Mouse (Mus musculus): ENCODE measurements around the gene Olfr613. TPM values are rescaled to one million over a fixed set of nuclear protein-coding genes. Genes with fewer than 3 reads are reported as not detected.
"Not testable (repeated sequence)": the region's sequence is repeated elsewhere in the genome, so short reads cannot be mapped to it uniquely, and the experiment has no call there.

Gene Olfr613
- polyA plus RNA-seq (2016; fragmentation: Nextera tagmentation; extraction: Ambion mirVana) = not detected in 2 replicates

DNA sequence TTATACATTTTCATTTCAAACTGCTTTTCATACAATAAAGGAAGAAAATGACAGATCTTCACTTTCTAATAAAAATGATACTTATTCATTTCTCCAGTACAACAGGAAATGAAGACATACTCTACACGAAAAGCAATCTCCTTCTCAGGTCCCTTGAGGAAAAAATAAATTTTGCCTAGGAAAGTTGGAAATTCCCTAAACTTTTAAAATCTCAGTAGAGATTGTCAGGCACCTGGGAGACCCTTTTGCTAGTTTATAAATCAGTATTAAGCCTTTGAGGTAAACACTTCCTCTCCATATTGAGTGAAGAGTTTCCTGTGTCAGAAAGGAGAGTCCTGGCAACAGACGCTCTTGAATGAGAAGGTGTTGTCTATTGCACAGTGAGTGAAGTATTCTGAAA is at the start of gene Olfr613:
Olfr613 (plus strand) TSS at position 301 of the 400 bp plus-strand sequence.
- Histone ChIP-seq H3K9me3 (replicated peaks) (no peaks in the 10 kb centered on the region), H3K4me1 (no peaks in the 10 kb centered on the region), H3K27ac (no peak within 1 kb of the TSS), H3K4me2 (replicated peaks) (no peak within 1 kb of the TSS), H3K27me3 (no peaks in the 10 kb centered on the region), H3K4me3 (no peak within 1 kb of the TSS), H3K36me3 (no peaks in the 10 kb centered on the region), H3K9ac (no peak within 1 kb of the TSS)
- 83% methylated on average over 2 of the region's 2 CpGs for WGBS
- no peak for ATAC-seq (ENCODE audit: low FRiP score)

DNA sequence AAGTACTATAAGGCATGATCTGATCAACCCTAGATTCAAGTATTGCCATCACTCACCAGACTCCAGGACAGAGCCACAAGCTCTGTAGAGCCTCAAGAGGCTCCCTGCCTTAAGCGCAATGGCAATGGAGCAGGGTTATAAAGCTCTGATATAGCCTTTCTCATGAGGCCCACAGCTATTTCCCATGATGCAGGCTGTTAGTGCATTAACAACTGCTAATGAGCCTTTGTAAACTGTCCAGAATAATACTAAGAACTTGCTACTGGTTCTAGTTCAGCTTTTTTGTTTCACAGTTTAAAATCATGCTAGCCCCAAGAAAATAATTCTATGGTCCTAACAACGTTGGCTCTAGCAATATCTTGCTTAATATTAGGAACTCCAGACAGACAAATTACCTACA is 35.9 kb upstream of the Olfr613 start, which contains the start of gene Olfr610:
Olfr610 (minus strand) TSS at position 101 of the 400 bp plus-strand sequence.
- ATAC-seq (ENCODE audit: low FRiP score) = no peak
- H3K4me2 ChIP-seq (replicated peaks) = no peak within 1 kb of the TSS
- H3K27ac ChIP-seq = no peak within 1 kb of the TSS
- no peaks in the 10 kb centered on the region for H3K36me3 ChIP-seq
- H3K4me1 ChIP-seq = no peaks in the 10 kb centered on the region
- no peak within 1 kb of the TSS for H3K9ac ChIP-seq
- H3K9me3 ChIP-seq (replicated peaks) = no peaks in the 10 kb centered on the region
- no peaks in the 10 kb centered on the region for H3K27me3 ChIP-seq
- 84% methylated on average over 2 of the region's 2 CpGs for WGBS
- H3K4me3 ChIP-seq = no peak within 1 kb of the TSS

GRCm38 (mm10) chr7:103520746-103521145 is 27.1 kb upstream of the Olfr613 start, which contains the start of gene Olfr611:
Gene Olfr611, minus strand, starts transcription at chr7:103520846.
- H3K4me1 ChIP-seq; H3K4me2 ChIP-seq (replicated peaks); H3K27ac ChIP-seq; ATAC-seq (ENCODE audit: low FRiP score); H3K9ac ChIP-seq; H3K4me3 ChIP-seq; H3K27me3 ChIP-seq; H3K36me3 ChIP-seq; H3K9me3 ChIP-seq (replicated peaks): not testable (repeated sequence)
- 67% methylated on average over 1 of the region's 1 CpGs for WGBS

- 87% methylated on average over 2 of the region's 2 CpGs for WGBS
- not testable (repeated sequence) for H3K27ac ChIP-seq; H3K36me3 ChIP-seq; H3K4me3 ChIP-seq; H3K9ac ChIP-seq; H3K27me3 ChIP-seq; ATAC-seq (ENCODE audit: low FRiP score); H3K4me1 ChIP-seq; H3K9me3 ChIP-seq (replicated peaks); H3K4me2 ChIP-seq (replicated peaks)
These were observed 5.3 kb upstream of the Olfr613 start, which contains the start of gene Olfr612 for GRCm38 (mm10) chr7:103542617-103543016. Gene Olfr612, minus strand, starts transcription at chr7:103542717.

DNA sequence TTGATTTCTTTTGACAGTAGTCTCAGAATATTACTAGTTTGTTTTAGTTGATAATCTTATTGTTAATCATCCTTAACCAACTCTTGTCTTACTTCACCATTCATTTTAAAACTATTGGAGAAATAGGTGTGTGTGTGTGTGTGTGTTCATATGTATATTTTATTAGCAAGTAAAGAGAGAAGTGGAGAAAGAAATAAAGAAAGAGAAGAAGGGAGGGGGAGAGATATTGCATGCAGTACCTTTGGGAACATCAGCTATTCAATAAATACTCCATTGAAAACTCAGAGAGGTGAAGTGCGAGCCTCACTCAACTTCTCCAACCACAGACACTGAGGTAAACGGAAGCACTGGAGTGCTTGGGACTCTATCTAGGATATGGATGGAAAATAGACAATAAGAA is 7.9 kb downstream of the Olfr613 start, which contains the start of gene Olfr615:
Olfr615 (plus strand) TSS at position 301 of the 400 bp plus-strand sequence.
- no peak within 1 kb of the TSS for H3K27ac ChIP-seq
- H3K4me3 ChIP-seq = no peak within 1 kb of the TSS
- no peak within 1 kb of the TSS for H3K4me2 ChIP-seq (replicated peaks)
- H3K9me3 ChIP-seq (replicated peaks) = no peaks in the 10 kb centered on the region
- H3K9ac ChIP-seq = no peak within 1 kb of the TSS
- WGBS = 84% methylated on average over 2 of the region's 2 CpGs
- H3K36me3 ChIP-seq = no peaks in the 10 kb centered on the region
- H3K27me3 ChIP-seq = no peaks in the 10 kb centered on the region
- no peaks in the 10 kb centered on the region for H3K4me1 ChIP-seq
- ATAC-seq (ENCODE audit: low FRiP score) = no peak

GRCm38 (mm10) chr7:103569043-103569442 is 21.2 kb downstream of the Olfr613 start, which contains the start of gene Olfr616:
Gene Olfr616, minus strand, starts transcription at chr7:103569143.
- 80% methylated on average over 3 of the region's 3 CpGs for WGBS
- no peak for ATAC-seq (ENCODE audit: low FRiP score)

GRCm38 (mm10) chr7:103572761-103573160 is 24.9 kb downstream of the Olfr613 start, which contains the start of gene Olfr617:
Gene Olfr617, plus strand, starts transcription at chr7:103573061.
- Histone ChIP-seq H3K4me2 (replicated peaks) (no peak within 1 kb of the TSS), H3K27ac (no peak within 1 kb of the TSS), H3K4me1 (no peaks in the 10 kb centered on the region), H3K27me3 (no peaks in the 10 kb centered on the region), H3K9me3 (replicated peaks) (no peaks in the 10 kb centered on the region), H3K36me3 (no peaks in the 10 kb centered on the region), H3K4me3 (no peak within 1 kb of the TSS), H3K9ac (no peak within 1 kb of the TSS)
- WGBS = 91% methylated on average over 1 of the region's 1 CpGs
- ATAC-seq (ENCODE audit: low FRiP score) = no peak

More at GRCm38 (mm10) chr7:103569043-103569442, 21.2 kb downstream of the Olfr613 start, which contains the start of gene Olfr616:
- Histone ChIP-seq H3K4me1 (no peaks in the 10 kb centered on the region), H3K4me2 (replicated peaks) (no peak within 1 kb of the TSS), H3K9me3 (replicated peaks) (no peaks in the 10 kb centered on the region), H3K27ac (no peak within 1 kb of the TSS), H3K4me3 (no peak within 1 kb of the TSS), H3K36me3 (no peaks in the 10 kb centered on the region), H3K9ac (no peak within 1 kb of the TSS), H3K27me3 (no peaks in the 10 kb centered on the region)

DNA sequence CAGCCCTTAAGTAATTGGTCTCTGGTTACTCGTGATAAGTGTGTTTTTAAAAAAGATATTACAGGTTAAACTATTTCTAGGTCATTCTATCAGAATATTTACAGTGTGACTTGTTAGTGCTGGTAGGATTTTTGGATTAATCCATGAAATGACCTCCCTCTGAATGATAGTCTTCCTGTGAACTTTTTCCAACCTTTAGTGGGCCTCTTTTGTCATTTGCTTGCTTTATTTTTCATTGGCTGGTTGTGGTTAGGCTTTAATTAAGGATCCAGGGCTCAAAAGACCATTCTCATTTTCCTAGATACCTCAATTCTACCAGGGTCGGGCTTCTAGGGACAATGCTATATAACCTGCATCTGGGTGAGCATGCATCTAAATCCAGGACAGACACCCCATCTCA is 41.9 kb downstream of the Olfr613 start, which contains the start of gene Olfr618:
Olfr618 (plus strand) TSS at position 301 of the 400 bp plus-strand sequence.
- Histone ChIP-seq H3K4me1 (no peaks in the 10 kb centered on the region), H3K36me3 (no peaks in the 10 kb centered on the region), H3K4me3 (no peak within 1 kb of the TSS), H3K4me2 (replicated peaks) (no peak within 1 kb of the TSS), H3K27me3 (no peaks in the 10 kb centered on the region), H3K9me3 (replicated peaks) (no peaks in the 10 kb centered on the region), H3K9ac (no peak within 1 kb of the TSS), H3K27ac (no peak within 1 kb of the TSS)
- 73% methylated on average over 2 of the region's 2 CpGs for WGBS
- ATAC-seq (ENCODE audit: low FRiP score) = no peak

DNA sequence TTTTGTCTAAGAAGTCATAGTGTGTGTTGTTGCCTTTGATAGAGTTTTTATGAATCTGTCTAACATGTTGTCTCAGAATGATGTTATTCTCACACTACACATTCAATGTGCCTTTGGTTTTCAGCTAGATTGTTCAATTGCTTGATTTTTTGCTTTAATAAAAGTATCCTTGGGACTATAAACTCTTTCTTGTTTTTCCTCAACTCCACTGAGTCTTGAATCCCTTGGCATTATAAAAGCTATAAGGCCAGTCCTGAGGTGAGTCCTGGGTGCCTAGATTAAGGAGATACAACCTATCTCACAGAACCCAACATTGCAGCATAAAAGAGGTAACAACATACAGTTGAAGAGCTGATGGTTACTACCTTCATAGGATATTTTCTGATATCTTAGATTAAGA is 52.4 kb downstream of the Olfr613 start, which contains the start of gene Olfr619:
Olfr619 (plus strand) TSS at position 301 of the 400 bp plus-strand sequence.
- no peak within 1 kb of the TSS for H3K4me2 ChIP-seq (replicated peaks)
- no peaks in the 10 kb centered on the region for H3K9me3 ChIP-seq (replicated peaks)
- H3K27ac ChIP-seq = no peak within 1 kb of the TSS
- no peak for ATAC-seq (ENCODE audit: low FRiP score)
- no peaks in the 10 kb centered on the region for H3K4me1 ChIP-seq
- H3K4me3 ChIP-seq = no peak within 1 kb of the TSS
- H3K36me3 ChIP-seq = no peaks in the 10 kb centered on the region
- H3K9ac ChIP-seq = no peak within 1 kb of the TSS
- no peaks in the 10 kb centered on the region for H3K27me3 ChIP-seq

Small RNAs within 50 kb of the gene (microRNA-seq; reads per million reads assigned to microRNA genes)
- gene Gm26506 = not detected

Other genes with a start within 250 kb of the Olfr613 start
- not detected in 2 replicates for gene Olfr596, start 242.4 kb upstream of the Olfr613 start, polyA plus RNA-seq (2016; fragmentation: Nextera tagmentation; extraction: Ambion mirVana)
- gene Olfr597, start 231.8 kb upstream of the Olfr613 start, polyA plus RNA-seq (2016; fragmentation: Nextera tagmentation; extraction: Ambion mirVana) = not detected in 2 replicates
- not detected in 2 replicates for gene Olfr598, start 224.5 kb upstream of the Olfr613 start, polyA plus RNA-seq (2016; fragmentation: Nextera tagmentation; extraction: Ambion mirVana)
- gene Olfr599, start 212.2 kb upstream of the Olfr613 start, polyA plus RNA-seq (2016; fragmentation: Nextera tagmentation; extraction: Ambion mirVana) = not detected in 2 replicates
- gene Olfr600, start 198.4 kb upstream of the Olfr613 start, polyA plus RNA-seq (2016; fragmentation: Nextera tagmentation; extraction: Ambion mirVana) = not detected in 2 replicates
- gene Olfr601, start 185.4 kb upstream of the Olfr613 start, polyA plus RNA-seq (2016; fragmentation: Nextera tagmentation; extraction: Ambion mirVana) = not detected in 2 replicates
- not detected in 2 replicates for gene Olfr603, start 161.9 kb upstream of the Olfr613 start, polyA plus RNA-seq (2016; fragmentation: Nextera tagmentation; extraction: Ambion mirVana)
- gene Usp17lc, start 133.0 kb upstream of the Olfr613 start, polyA plus RNA-seq (2016; fragmentation: Nextera tagmentation; extraction: Ambion mirVana) = not detected in 2 replicates
- not detected in 2 replicates for gene Olfr605, start 102.6 kb upstream of the Olfr613 start, polyA plus RNA-seq (2016; fragmentation: Nextera tagmentation; extraction: Ambion mirVana)
- gene Olfr606, start 99.0 kb upstream of the Olfr613 start, polyA plus RNA-seq (2016; fragmentation: Nextera tagmentation; extraction: Ambion mirVana) = not detected in 2 replicates
- gene Olfr607, start 83.9 kb upstream of the Olfr613 start, polyA plus RNA-seq (2016; fragmentation: Nextera tagmentation; extraction: Ambion mirVana) = not detected in 2 replicates
- gene Olfr608, start 78.2 kb upstream of the Olfr613 start, polyA plus RNA-seq (2016; fragmentation: Nextera tagmentation; extraction: Ambion mirVana) = not detected in 2 replicates
- gene Olfr609, start 50.0 kb upstream of the Olfr613 start, polyA plus RNA-seq (2016; fragmentation: Nextera tagmentation; extraction: Ambion mirVana) = not detected in 2 replicates
- not detected in 2 replicates for gene Olfr610, start 36.0 kb upstream of the Olfr613 start, polyA plus RNA-seq (2016; fragmentation: Nextera tagmentation; extraction: Ambion mirVana)
- not detected in 2 replicates for gene Olfr611, start 27.2 kb upstream of the Olfr613 start, polyA plus RNA-seq (2016; fragmentation: Nextera tagmentation; extraction: Ambion mirVana)
- gene Olfr612, start 5.4 kb upstream of the Olfr613 start, polyA plus RNA-seq (2016; fragmentation: Nextera tagmentation; extraction: Ambion mirVana) = not detected in 2 replicates
- gene Olfr615, start 8.0 kb downstream of the Olfr613 start, polyA plus RNA-seq (2016; fragmentation: Nextera tagmentation; extraction: Ambion mirVana) = not detected in 2 replicates
- not detected in 2 replicates for gene Olfr616, start 21.1 kb downstream of the Olfr613 start, polyA plus RNA-seq (2016; fragmentation: Nextera tagmentation; extraction: Ambion mirVana)
- gene Olfr617, start 25.0 kb downstream of the Olfr613 start, polyA plus RNA-seq (2016; fragmentation: Nextera tagmentation; extraction: Ambion mirVana) = not detected in 2 replicates
- gene Olfr618, start 42.0 kb downstream of the Olfr613 start, polyA plus RNA-seq (2016; fragmentation: Nextera tagmentation; extraction: Ambion mirVana) = not detected in 2 replicates
- gene Olfr619, start 52.5 kb downstream of the Olfr613 start, polyA plus RNA-seq (2016; fragmentation: Nextera tagmentation; extraction: Ambion mirVana) = not detected in 2 replicates
- gene Olfr620, start 64.5 kb downstream of the Olfr613 start, polyA plus RNA-seq (2016; fragmentation: Nextera tagmentation; extraction: Ambion mirVana) = not detected in 2 replicates
- not detected in 2 replicates for gene Olfr622, start 94.6 kb downstream of the Olfr613 start, polyA plus RNA-seq (2016; fragmentation: Nextera tagmentation; extraction: Ambion mirVana)
- gene Olfr623, start 115.6 kb downstream of the Olfr613 start, polyA plus RNA-seq (2016; fragmentation: Nextera tagmentation; extraction: Ambion mirVana) = not detected in 2 replicates
- 0.04 and 0.07 TPM in 2 replicates for gene Olfr624, start 123.1 kb downstream of the Olfr613 start, polyA plus RNA-seq (2016; fragmentation: Nextera tagmentation; extraction: Ambion mirVana)
- not detected in 2 replicates for gene Olfr625-ps1, start 134.6 kb downstream of the Olfr613 start, polyA plus RNA-seq (2016; fragmentation: Nextera tagmentation; extraction: Ambion mirVana)
- not detected in 2 replicates for gene Olfr243, start 166.6 kb downstream of the Olfr613 start, polyA plus RNA-seq (2016; fragmentation: Nextera tagmentation; extraction: Ambion mirVana)
- gene Olfr628, start 182.3 kb downstream of the Olfr613 start, polyA plus RNA-seq (2016; fragmentation: Nextera tagmentation; extraction: Ambion mirVana) = not detected in 2 replicates
- gene Olfr629, start 196.9 kb downstream of the Olfr613 start, polyA plus RNA-seq (2016; fragmentation: Nextera tagmentation; extraction: Ambion mirVana) = not detected in 2 replicates
- not detected in 2 replicates for gene Olfr630, start 209.3 kb downstream of the Olfr613 start, polyA plus RNA-seq (2016; fragmentation: Nextera tagmentation; extraction: Ambion mirVana)
- gene Olfr69, start 223.5 kb downstream of the Olfr613 start, polyA plus RNA-seq (2016; fragmentation: Nextera tagmentation; extraction: Ambion mirVana) = not detected in 2 replicates
- not detected in 2 replicates for gene Olfr68, start 231.6 kb downstream of the Olfr613 start, polyA plus RNA-seq (2016; fragmentation: Nextera tagmentation; extraction: Ambion mirVana)
- not detected in 2 replicates for gene Olfr67, start 243.7 kb downstream of the Olfr613 start, polyA plus RNA-seq (2016; fragmentation: Nextera tagmentation; extraction: Ambion mirVana)

Data from hindbrain, embryonic 12.5 days (tissue).